Mouse (Mus musculus): ENCODE data around the gene Aanat. TPM values are rescaled to one million over a fixed set of nuclear protein-coding genes. Genes with fewer than 3 reads are reported as not detected.

Aanat gene
- total RNA-seq, 1 experiment from 2014 or later, result not detected

- no peak for DNase-seq
Observed at GRCm38 (mm10) chr11:116574982-116575381, 11.2 kb upstream of the Aanat start.

- DNase-seq, result peak; percentile 47
Observed at GRCm38 (mm10) chr11:116575396-116575795, 10.8 kb upstream of the Aanat start.

- DNase-seq, result no peak
Observed at GRCm38 (mm10) chr11:116579280-116579679, 7.0 kb upstream of the Aanat start.

- DNase-seq, result no peak
Observed at GRCm38 (mm10) chr11:116580031-116580652, 6.1 kb upstream of the Aanat start.

- DNase-seq, result peak; percentile 57
Observed at GRCm38 (mm10) chr11:116580711-116581375, 5.4 kb upstream of the Aanat start.

GRCm38 (mm10) chr11:116581376-116581814 is 4.8 kb upstream of the Aanat start, which contains the start of gene Ube2o:
TSS of gene Ube2o (minus strand) at chr11:116581447.
- peak; percentile 92 for DNase-seq

- no peak for DNase-seq
Observed at GRCm38 (mm10) chr11:116585682-116586081, 550 bp upstream of the Aanat start.

- peak; percentile 76 for DNase-seq
Observed at GRCm38 (mm10) chr11:116586801-116587631, 784 bp downstream of the Aanat start.

- DNase-seq, result no peak
Observed at GRCm38 (mm10) chr11:116589020-116589531, 2.8 kb downstream of the Aanat start.

- no peak for DNase-seq
Observed at GRCm38 (mm10) chr11:116589574-116589973, 3.3 kb downstream of the Aanat start.

GRCm38 (mm10) chr11:116591621-116592020 is 5.4 kb downstream of the Aanat start:
- no peak for DNase-seq

GRCm38 (mm10) chr11:116592428-116592827 is 6.2 kb downstream of the Aanat start:
- DNase-seq, result peak; percentile 92

- DNase-seq, result no peak
Observed at GRCm38 (mm10) chr11:116593345-116593744, 7.1 kb downstream of the Aanat start.

GRCm38 (mm10) chr11:116596766-116597165 is 10.5 kb downstream of the Aanat start:
- no peak for DNase-seq

GRCm38 (mm10) chr11:116598193-116598592 is 12.0 kb downstream of the Aanat start:
- DNase-seq, result no peak

GRCm38 (mm10) chr11:116599230-116599629 is 13.0 kb downstream of the Aanat start:
- no peak for DNase-seq

GRCm38 (mm10) chr11:116601166-116601565 is 14.9 kb downstream of the Aanat start:
- no peak for DNase-seq

- no peak for DNase-seq
Observed at GRCm38 (mm10) chr11:116602043-116602442, 15.8 kb downstream of the Aanat start.

- DNase-seq, result no peak
Observed at GRCm38 (mm10) chr11:116603339-116603738, 17.1 kb downstream of the Aanat start.

- no peak for DNase-seq
Observed at GRCm38 (mm10) chr11:116604097-116604496, 17.9 kb downstream of the Aanat start.

- no peak for DNase-seq
Observed at GRCm38 (mm10) chr11:116607717-116608116, 21.5 kb downstream of the Aanat start.

GRCm38 (mm10) chr11:116609965-116610630 is 23.9 kb downstream of the Aanat start:
- DNase-seq, result no peak

Measured in adrenal gland, postnatal 25 days (tissue).